Mouse (Mus musculus) ES-Bruce4 (cell line): ENCODE measurements around the gene Spata13.

Experiments
- CTCF ChIP-seq: IDR thresholded peaks from one replicate; pipeline ENCODE4 v1.8.1; 2011; ENCODE audit warnings: low read depth, low read length
- POLR2A ChIP-seq: IDR thresholded peaks from one replicate; pipeline ENCODE4 v1.8.1; 2011; ENCODE audit warnings: low read length; ENCODE audit not compliant: insufficient read depth

DNA sequence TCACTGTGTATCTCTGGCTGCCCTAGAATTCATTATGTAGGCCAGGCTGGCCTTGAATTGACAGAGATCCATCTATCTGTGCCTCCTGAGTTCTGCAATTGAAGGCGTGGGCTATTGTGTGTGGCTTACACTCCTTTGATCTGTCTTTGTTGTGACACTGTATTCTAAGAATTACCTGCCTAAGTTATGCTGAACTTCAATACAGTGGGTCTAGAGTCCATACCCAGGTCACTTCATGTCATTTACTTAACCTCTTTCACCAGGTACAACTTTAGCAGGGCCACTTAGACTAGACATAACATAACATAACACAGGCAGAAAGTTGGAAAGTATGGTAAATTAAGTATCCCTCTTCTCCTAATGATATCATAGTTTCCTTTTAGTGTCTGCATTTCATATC lies 15.2 kb downstream of the Spata13 start:
- TF ChIP-seq CTCF = no peak
- TF ChIP-seq POLR2A = no peak
